Mouse (Mus musculus): ENCODE measurements around the gene Syt2.

- TF ChIP-seq POLR2A (IDR thresholded peaks at IDR 0.05; ENCODE audit: extremely low read depth, insufficient read depth, low read length) = no peak
- TF ChIP-seq CTCF (IDR thresholded peaks at IDR 0.05; ENCODE audit: extremely low read depth, insufficient read depth, low read length) = no peak
These were observed 106.0 kb downstream of the Syt2 start for GRCm38 (mm10) chr1:134752447-134752846.

Measured in cortical plate, adult 2 months (tissue).